Mouse (Mus musculus) heart, embryonic 10.5 days (tissue): ENCODE data around the gene Hdgfl2. TPM values are rescaled to one million over a fixed set of nuclear protein-coding genes. Genes with fewer than 3 reads are reported as not detected.

Source experiments
- DNase-seq: peaks from one replicate; pipeline ENCODE4 v3.0.0-alpha.2; 2017; ENCODE audit warnings: low spot score
- H3K27ac ChIP-seq: fragments of 300-500 bp; sonication (generic); 2 replicates; pipeline ENCODE4 v1.5.1; 2016; ENCODE audit warnings: mild to moderate bottlenecking
- H3K27me3 ChIP-seq: fragments of 300-500 bp; sonication (generic); 2 replicates; pipeline ENCODE4 v1.6.1; 2016; ENCODE audit warnings: mild to moderate bottlenecking; ENCODE audit not compliant: poor library complexity, insufficient read depth, severe bottlenecking
- H3K36me3 ChIP-seq: fragments of 300-500 bp; sonication (generic); 2 replicates; pipeline ENCODE4 v1.6.1; 2016; ENCODE audit warnings: mild to moderate bottlenecking, moderate library complexity
- H3K4me1 ChIP-seq: fragments of 300-500 bp; sonication (generic); 2 replicates; pipeline ENCODE4 v1.6.1; 2016; ENCODE audit warnings: mild to moderate bottlenecking
- H3K4me3 ChIP-seq: fragments of 300-500 bp; sonication (generic); 2 replicates; pipeline ENCODE4 v1.5.1; 2016; ENCODE audit warnings: mild to moderate bottlenecking, moderate library complexity
- H3K9me3 ChIP-seq: fragments of 300-500 bp; sonication (generic); 2 replicates; pipeline ENCODE4 v1.6.1; 2016; ENCODE audit warnings: mild to moderate bottlenecking, moderate library complexity
- WGBS: fragments of 180-500 bp; shearing (Covaris S2); methylation state at CpG from one replicate; pipeline ENCODE4 v1.1.7; 2016; 5-methylcytosine and 5-hydroxymethylcytosine counted together
- polyA plus RNA-seq: library from polyadenylated mRNA; unstranded; fragments of >200 nt; fragmentation: Nextera tagmentation; extraction: Ambion mirVana; gene quantifications from 2 replicates; pipeline ENCODE4 v1.2.1, GENCODE M21; 2016

Hdgfl2 gene
- polyA plus RNA-seq, 1 experiment from 2014 or later: 139 TPM

DNA sequence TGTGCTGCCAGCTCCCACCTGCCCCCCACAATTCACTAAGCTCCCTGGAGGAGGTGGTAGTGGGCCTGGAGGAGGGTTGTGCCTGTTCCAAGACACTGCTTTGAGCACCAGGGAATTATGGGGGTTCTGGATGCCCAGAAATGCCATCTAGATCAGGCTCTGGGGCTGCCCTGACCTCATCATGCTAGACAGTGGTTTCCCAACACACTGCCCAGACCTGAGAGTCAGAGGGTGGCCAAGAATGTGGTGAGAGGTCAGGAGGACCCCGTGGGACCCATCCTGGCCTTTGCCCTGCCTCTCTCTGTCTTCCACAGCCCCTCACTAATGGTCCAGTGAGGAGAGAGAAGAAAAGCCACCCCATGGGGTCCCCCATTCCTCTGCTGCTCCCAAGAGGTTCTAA lies 31.6 kb downstream of the Hdgfl2 start:
- H3K27ac ChIP-seq: no peak overlapping the region
- WGBS: 52% methylated on average over 1 of the region's 1 CpGs
- H3K4me1 ChIP-seq: peaks cover 7% of the 10 kb centered on the region
- H3K36me3 ChIP-seq: no peaks in the 10 kb centered on the region
- H3K9me3 ChIP-seq: no peaks in the 10 kb centered on the region
- peaks cover 11% of the 10 kb centered on the region for H3K27me3 ChIP-seq
- no peak for DNase-seq
- no peak overlapping the region for H3K4me3 ChIP-seq

DNA sequence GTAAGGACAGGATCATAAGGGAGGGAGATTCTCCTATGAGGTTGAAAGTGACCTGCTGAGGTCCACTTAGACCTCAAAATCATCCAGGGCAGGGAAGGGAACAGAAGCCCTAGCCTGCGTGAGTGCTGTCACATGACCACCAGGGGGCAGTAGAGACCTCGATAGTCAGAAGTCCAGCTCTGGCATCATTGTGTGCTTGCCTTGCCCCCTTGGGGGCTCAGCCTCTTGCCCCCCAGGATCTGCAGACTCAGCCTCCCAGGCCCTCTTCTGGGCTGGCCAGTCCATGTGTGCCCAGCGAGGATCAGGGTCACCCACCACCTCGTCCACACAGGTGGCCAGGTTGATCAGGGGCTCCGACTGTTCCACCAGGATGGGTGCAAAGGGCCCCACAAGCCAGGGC lies 32.4 kb downstream of the Hdgfl2 start:
- peaks cover 9% of the 10 kb centered on the region for H3K4me1 ChIP-seq
- H3K9me3 ChIP-seq: no peaks in the 10 kb centered on the region
- DNase-seq: no peak
- H3K27ac ChIP-seq: no peak overlapping the region
- WGBS: 47% methylated on average over 5 of the region's 5 CpGs
- H3K36me3 ChIP-seq: no peaks in the 10 kb centered on the region
- no peak overlapping the region for H3K4me3 ChIP-seq
- peaks cover 20% of the 10 kb centered on the region for H3K27me3 ChIP-seq

DNA sequence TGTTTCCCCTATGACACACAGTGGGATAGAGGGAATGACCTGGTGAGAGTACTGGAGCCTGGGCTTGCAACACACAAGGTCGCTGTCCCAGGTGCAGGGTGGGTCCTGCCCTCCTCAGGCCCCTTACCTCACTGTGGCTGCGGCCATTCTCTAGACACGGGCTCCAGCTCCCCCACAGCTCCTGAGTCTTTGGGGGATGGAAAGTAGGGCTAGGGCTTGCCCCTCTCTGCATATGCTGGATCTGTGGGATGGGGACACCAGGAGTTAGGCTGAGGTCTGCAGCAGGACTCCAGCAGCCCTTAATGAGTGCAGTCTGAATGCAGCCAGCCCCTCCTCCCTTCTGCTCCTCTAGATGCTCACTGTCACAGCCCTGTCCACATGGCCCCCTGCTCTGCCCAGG lies 33.3 kb downstream of the Hdgfl2 start:
- Histone ChIP-seq H3K36me3 (no peaks in the 10 kb centered on the region), H3K4me3 (no peak overlapping the region), H3K9me3 (no peaks in the 10 kb centered on the region), H3K27me3 (peaks cover 27% of the 10 kb centered on the region), H3K4me1 (peaks cover 16% of the 10 kb centered on the region), H3K27ac (no peak overlapping the region)
- WGBS: 55% methylated on average over 3 of the region's 3 CpGs
- no peak for DNase-seq

DNA sequence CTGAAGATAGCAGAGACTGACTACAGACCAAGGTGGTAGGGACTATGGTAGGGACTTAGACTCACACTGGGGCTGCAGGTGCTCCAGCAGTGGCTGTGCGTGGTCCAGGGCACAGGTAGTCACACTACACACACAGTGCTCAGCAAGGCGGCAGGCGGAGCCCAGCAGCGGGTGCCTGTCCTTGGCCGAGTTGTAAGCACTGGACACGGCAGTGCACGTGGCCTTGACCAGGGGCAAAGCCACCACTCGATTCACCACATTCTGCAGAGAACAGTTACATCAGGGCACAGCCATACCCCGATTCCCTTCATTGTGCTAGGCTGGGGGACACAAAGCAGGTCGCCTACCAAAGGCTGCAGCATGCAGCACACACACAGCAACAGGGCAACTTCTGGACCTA lies 36.8 kb downstream of the Hdgfl2 start:
- no peaks in the 10 kb centered on the region for H3K36me3 ChIP-seq
- H3K9me3 ChIP-seq: no peaks in the 10 kb centered on the region
- no peak overlapping the region for H3K27ac ChIP-seq
- no peak overlapping the region for H3K4me3 ChIP-seq
- 71% methylated on average over 10 of the region's 10 CpGs for WGBS
- peaks cover 60% of the 10 kb centered on the region for H3K27me3 ChIP-seq
- H3K4me1 ChIP-seq: peaks cover 24% of the 10 kb centered on the region
- no peak for DNase-seq

DNA sequence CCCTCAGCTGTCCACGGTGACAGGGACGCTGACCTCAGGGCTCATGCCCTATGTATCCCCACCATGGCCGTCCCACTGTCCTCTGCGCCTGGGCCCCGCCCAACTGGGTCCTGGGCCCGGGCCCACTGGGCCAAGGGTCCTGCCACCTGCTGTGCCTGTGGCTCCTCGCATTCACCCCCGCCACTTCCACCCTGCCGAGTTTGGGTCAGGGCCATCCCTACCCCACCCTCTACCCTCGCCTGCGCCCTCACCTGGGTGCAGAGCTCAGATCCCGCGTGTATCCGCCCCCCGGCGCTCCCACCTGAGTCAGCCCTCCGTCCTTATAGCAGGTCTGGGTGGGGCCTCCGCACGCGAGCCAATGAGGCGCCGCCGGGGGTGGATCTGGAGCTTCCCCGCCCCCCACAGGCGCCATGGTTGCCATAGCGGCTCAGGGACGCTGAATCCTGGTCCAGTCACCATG lies 37.8 kb downstream of the Hdgfl2 start, which contains the start of gene Plin5:
Gene Plin5, minus strand, starts transcription at position 346 of the 460 bp plus-strand sequence.
- H3K9me3 ChIP-seq: peaks cover 2% of the 10 kb centered on the region
- DNase-seq: peak; percentile 88
- no peak within 1 kb of the TSS for H3K27ac ChIP-seq
- H3K36me3 ChIP-seq: no peaks in the 10 kb centered on the region
- peak within 1 kb of the TSS; percentile 54 for H3K4me3 ChIP-seq
- 1% methylated on average over 27 of the region's 27 CpGs for WGBS
- H3K27me3 ChIP-seq: peaks cover 71% of the 10 kb centered on the region
- peaks cover 24% of the 10 kb centered on the region for H3K4me1 ChIP-seq

DNA sequence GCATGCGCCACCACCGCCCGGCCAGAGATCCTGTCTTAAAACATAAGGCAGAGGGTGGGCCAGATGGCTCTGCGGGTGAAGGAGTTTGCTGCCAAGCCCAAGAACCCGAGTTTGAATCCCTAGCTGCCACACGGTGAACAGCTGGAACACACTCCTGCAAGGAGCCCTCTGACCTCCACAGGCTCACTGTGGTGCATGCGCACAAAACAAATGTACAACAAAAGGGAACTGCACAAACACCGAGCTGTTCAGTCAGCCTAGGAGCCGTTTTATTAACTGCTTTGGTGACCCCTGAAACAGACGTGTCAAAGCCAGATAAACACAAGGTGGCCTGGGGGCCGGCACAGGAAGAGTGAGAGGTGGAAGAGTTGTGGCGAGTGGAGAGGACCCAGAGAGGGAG lies 40.0 kb downstream of the Hdgfl2 start:
- peaks cover 31% of the 10 kb centered on the region for H3K4me1 ChIP-seq
- no peak for DNase-seq
- peaks cover 12% of the 10 kb centered on the region for H3K9me3 ChIP-seq
- H3K4me3 ChIP-seq: peak overlapping the region; percentile 49
- H3K36me3 ChIP-seq: peaks cover 6% of the 10 kb centered on the region; the same call in 1 of the 2 replicates
- peaks cover 87% of the 10 kb centered on the region for H3K27me3 ChIP-seq
- no peak overlapping the region for H3K27ac ChIP-seq
- WGBS: 46% methylated on average over 12 of the region's 12 CpGs

DNA sequence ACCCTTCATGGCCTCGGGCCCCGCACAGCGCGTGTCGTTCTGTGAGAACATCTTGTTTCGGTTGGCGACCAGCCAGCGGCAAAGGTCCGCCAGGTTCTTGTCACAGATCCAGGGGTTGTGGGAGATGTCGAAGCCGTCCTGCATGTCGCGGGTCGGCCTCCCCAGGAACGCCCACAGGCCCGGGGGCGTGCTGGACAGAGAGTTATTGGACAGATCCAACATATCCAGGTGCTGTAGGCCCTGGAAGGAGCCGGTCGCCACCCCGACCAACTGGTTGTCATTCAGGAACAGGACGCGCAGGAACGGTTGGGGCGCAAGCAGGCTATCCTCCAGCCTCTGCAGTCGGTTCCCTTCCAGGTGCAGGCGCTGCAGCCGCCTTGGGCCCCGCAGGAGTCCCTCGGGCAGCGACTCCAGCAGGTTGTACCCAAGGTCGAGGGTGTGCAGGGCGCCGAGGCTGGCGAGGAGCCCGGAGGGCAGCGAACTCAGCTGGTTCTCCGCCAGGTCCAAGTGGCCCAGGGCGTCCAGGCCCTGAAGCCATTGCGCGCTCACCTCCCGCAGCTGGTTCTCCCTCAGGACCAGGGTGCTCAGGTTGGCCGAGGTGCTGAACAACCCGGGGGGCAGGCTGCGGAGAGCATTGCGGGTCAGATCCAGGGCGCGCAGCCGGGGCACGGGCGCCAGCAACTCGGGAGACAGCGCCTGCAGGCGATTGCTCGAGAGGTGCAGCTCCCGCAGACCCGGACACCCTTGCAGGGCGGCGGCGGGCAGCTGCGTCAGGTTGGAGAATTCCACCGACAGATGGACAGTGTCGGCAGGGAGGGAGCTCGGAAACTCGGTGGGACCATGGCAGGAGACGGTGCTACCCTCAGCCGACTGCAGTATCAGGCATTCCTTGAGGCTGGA lies 40.8 kb downstream of the Hdgfl2 start:
- Histone ChIP-seq H3K4me1 (peaks cover 34% of the 10 kb centered on the region), H3K27me3 (peaks cover 93% of the 10 kb centered on the region), H3K9me3 (peaks cover 12% of the 10 kb centered on the region), H3K36me3 (peaks cover 6% of the 10 kb centered on the region; the same call in 1 of the 2 replicates), H3K27ac (no peak overlapping the region), H3K4me3 (peak overlapping the region; percentile 49)
- 6% methylated on average over 66 of the region's 66 CpGs for WGBS
- DNase-seq: no peak

DNA sequence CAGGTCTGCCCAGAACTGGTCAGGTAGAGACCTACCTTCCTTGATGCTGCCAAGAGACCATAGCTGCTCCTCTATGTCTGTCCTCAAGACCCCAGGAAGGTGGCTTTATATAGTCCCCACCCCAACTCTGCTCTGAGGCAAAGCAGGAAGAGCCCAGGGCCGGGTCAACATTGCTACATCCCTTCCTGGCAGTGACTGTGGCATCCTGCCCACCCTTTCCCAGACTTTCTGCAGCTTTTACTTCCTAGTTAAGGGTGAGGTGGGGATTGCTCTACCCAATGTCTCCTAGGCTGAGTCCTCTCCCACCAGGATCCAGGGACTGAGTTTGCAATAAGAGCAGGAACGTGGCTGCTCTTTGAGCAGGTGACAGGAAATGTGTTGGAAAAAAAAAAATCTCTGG lies 42.4 kb downstream of the Hdgfl2 start, which contains the start of gene Lrg1:
Gene Lrg1, minus strand, starts transcription at position 176 of the 400 bp plus-strand sequence.
- Histone ChIP-seq H3K4me1 (peaks cover 33% of the 10 kb centered on the region), H3K27me3 (peaks cover 92% of the 10 kb centered on the region), H3K4me3 (peak within 1 kb of the TSS; percentile 49; the same call in 1 of the 2 replicates), H3K27ac (no peak within 1 kb of the TSS), H3K9me3 (peaks cover 12% of the 10 kb centered on the region), H3K36me3 (peaks cover 6% of the 10 kb centered on the region; the same call in 1 of the 2 replicates)
- 65% methylated on average over 2 of the region's 2 CpGs for WGBS
- DNase-seq: no peak

DNA sequence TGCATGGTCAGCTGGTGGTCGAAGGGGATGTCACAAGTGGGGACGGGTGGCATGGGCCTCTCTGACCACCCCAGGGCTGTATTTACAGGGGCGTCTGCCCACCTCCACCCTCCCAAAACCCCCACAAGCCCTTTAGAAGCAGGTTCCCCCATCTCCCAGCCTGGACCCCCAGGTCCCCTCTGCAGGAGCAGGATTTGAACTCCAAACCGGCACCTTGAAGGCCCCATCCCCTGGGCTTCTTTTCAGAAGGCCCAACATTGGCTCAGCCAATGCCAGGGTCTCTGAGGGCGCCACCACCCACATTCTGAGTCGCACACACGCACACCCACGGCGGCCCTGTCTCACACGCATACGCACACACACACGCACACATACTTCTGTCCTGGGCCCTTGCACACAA lies 43.7 kb downstream of the Hdgfl2 start:
- 85% methylated on average over 12 of the region's 12 CpGs for WGBS
- H3K36me3 ChIP-seq: peaks cover 6% of the 10 kb centered on the region; the same call in 1 of the 2 replicates
- peaks cover 25% of the 10 kb centered on the region for H3K4me1 ChIP-seq
- peaks cover 82% of the 10 kb centered on the region for H3K27me3 ChIP-seq
- DNase-seq: no peak
- H3K4me3 ChIP-seq: no peak overlapping the region
- no peak overlapping the region for H3K27ac ChIP-seq
- peaks cover 12% of the 10 kb centered on the region for H3K9me3 ChIP-seq

DNA sequence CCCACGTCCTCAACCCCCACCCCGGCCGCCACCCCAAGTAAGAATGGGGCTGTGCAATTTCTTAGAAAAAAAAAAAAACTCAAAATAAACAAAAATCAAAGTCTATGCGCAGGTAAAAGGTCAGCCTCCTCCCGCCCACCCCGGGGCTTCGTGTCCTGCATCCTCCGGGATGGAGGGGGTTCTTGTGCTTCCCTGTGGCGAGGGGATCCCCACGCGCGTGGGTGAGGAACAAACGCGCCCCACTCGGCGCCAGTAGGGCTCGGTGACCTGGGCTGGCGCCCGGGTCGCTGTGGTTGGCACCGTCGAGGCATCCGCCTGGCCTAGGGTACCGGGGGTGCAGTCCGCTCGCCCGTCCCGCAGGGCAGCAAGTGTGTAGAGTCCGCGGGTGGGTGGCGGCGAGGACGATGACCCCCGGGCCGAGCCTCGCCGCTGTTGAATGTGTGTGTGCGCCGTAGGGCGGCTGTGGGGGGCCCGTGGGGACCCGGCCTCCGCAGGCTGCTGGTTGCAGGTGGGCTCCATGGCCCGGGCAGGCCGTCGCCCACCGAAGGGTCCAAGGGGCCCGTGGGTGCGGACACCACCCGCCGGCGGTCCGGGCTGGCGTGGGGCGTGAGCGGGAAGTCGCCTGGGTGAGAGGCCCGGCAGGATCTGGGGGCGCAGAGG lies 44.4 kb downstream of the Hdgfl2 start:
- H3K9me3 ChIP-seq: peaks cover 12% of the 10 kb centered on the region
- peak overlapping the region; percentile 58 for H3K4me3 ChIP-seq
- peak overlapping the region; percentile 62; the same call in 1 of the 2 replicates for H3K27ac ChIP-seq
- peaks cover 6% of the 10 kb centered on the region; the same call in 1 of the 2 replicates for H3K36me3 ChIP-seq
- 35% methylated on average over 59 of the region's 59 CpGs for WGBS
- peaks cover 75% of the 10 kb centered on the region for H3K27me3 ChIP-seq
- peaks cover 25% of the 10 kb centered on the region for H3K4me1 ChIP-seq
- DNase-seq: no peak

DNA sequence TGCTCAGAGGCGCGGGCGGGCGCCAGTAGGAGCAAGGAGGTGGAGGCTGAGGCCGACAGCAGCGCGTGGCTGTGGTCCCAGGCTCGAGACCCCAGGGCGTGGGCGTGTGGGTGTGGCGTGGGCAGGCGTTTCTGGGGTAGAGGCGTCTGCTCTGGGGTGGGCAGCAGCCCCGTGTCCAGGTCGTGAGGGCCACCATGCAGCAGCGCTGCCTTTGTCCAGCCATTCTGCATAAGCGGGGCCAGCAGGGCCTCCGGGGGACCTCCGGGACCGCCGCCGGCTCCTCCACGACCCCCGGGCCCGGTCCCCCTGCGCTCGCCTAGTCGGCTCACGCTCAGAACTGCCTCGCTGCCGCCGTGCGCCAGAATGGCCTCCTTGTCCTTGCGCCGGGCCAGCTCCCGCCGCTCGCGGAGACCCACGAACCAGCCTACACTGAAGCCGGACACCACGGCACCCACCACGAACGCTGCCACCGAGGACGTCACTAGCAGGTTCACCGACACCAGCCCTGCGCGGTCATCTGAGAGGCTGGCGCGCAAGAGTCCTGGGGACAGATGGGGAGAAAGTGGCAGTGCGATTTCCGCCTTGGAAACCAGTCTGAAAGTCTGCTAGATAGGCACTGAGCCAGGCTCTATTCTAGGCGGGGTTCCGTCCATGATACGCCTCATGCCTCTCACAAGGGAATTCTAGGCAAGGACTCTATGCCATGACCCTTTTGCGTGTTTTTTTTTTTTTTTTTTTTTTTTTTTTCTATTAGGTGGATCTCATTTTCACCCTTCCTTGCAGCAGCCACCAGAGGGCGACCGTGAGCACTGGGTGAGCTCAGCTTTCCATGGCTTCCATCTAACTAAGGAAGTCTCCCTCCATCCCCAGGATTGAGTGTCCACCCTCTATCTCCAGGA lies 45.2 kb downstream of the Hdgfl2 start:
- WGBS: 5% methylated on average over 49 of the region's 59 CpGs
- Histone ChIP-seq H3K4me1 (peaks cover 22% of the 10 kb centered on the region), H3K27ac (peak overlapping the region; percentile 62), H3K4me3 (peak overlapping the region; percentile 58), H3K27me3 (peaks cover 67% of the 10 kb centered on the region), H3K9me3 (peaks cover 12% of the 10 kb centered on the region), H3K36me3 (peaks cover 6% of the 10 kb centered on the region; the same call in 1 of the 2 replicates)
- no peak for DNase-seq

DNA sequence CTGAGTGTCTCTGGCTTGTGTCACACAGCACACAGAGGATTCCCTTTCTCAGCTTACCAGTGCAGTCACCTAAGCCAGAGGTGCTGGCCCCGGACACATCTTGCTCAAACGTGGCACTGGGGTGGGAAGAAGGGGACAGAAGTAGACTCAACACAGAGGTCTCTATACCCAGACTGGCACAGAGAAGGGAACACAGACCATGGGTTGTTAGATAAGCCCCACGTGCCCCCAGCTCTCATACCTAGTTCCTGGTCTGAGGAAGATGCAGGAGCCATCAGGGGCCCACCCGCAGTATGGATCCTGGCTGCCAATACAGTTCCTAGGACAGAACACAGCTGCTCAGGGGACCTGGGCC lies 45.8 kb downstream of the Hdgfl2 start:
- Histone ChIP-seq H3K36me3 (peaks cover 6% of the 10 kb centered on the region; the same call in 1 of the 2 replicates), H3K27ac (no peak overlapping the region), H3K4me1 (peaks cover 16% of the 10 kb centered on the region), H3K9me3 (peaks cover 12% of the 10 kb centered on the region), H3K4me3 (no peak overlapping the region), H3K27me3 (peaks cover 61% of the 10 kb centered on the region)
- 79% methylated on average over 4 of the region's 4 CpGs for WGBS
- no peak for DNase-seq
